Mouse (Mus musculus) liver, postnatal 0 days (tissue): ENCODE results near the gene Cox10.

Experiments
- CTCF ChIP-seq: sonication (generic); IDR thresholded peaks from 2 replicates; pipeline ENCODE4 v1.5.1; 2016; ENCODE audit warnings: antibody characterized with exemption, low read depth
- EP300 ChIP-seq: IDR thresholded peaks from 2 replicates; pipeline ENCODE4 v1.6.1; 2016; ENCODE audit warnings: antibody characterized with exemption, low read depth, mild to moderate bottlenecking

GRCm38 (mm10) chr11:64078956-64079726 is at the start of gene Cox10:
- TF ChIP-seq CTCF = no peak
- no peak for TF ChIP-seq EP300
